Mouse (Mus musculus) kidney, embryonic 16.5 days (tissue): ENCODE data around the gene Hectd3. TPM values are rescaled to one million over a fixed set of nuclear protein-coding genes. Genes with fewer than 3 reads are reported as not detected.

Source experiments
- ATAC-seq: fragments of 200-750 bp; cut with Nextera tagmentation; 2 replicates; pipeline ENCODE4 v1.8.0; 2017; ENCODE audit warnings: moderate TSS enrichment; ENCODE audit not compliant: low FRiP score, low TSS enrichment
- H3K27ac ChIP-seq: fragments of 300-500 bp; sonication (generic); 2 replicates; pipeline ENCODE4 v1.5.1; 2014; ENCODE audit warnings: low read length
- H3K27me3 ChIP-seq: fragments of 300-500 bp; sonication (generic); 2 replicates; pipeline ENCODE4 v1.6.1; 2014; ENCODE audit warnings: low read length, control low read depth, mixed read lengths; ENCODE audit not compliant: insufficient read depth
- H3K36me3 ChIP-seq: fragments of 300-500 bp; sonication (generic); 2 replicates; pipeline ENCODE4 v1.6.1; 2014; ENCODE audit warnings: low read length, control low read depth, mixed read lengths; ENCODE audit not compliant: insufficient read depth
- H3K4me1 ChIP-seq: fragments of 300-500 bp; sonication (generic); 2 replicates; pipeline ENCODE4 v1.6.1; 2014; ENCODE audit warnings: low read length, control low read depth, mixed read lengths; ENCODE audit not compliant: insufficient read depth
- H3K4me2 ChIP-seq: fragments of 300-500 bp; sonication (generic); replicated peaks from 2 replicates; pipeline ENCODE4 v1.6.1; 2014; ENCODE audit warnings: low read depth, low read length
- H3K4me3 ChIP-seq: fragments of 300-500 bp; sonication (generic); 2 replicates; pipeline ENCODE4 v1.5.1; 2014; ENCODE audit warnings: mild to moderate bottlenecking, low read length
- H3K9ac ChIP-seq: fragments of 300-500 bp; sonication (generic); replicated peaks from 2 replicates; pipeline ENCODE4 v1.6.1; 2014; ENCODE audit warnings: low read length
- H3K9me3 ChIP-seq: fragments of 300-500 bp; sonication (generic); 2 replicates; pipeline ENCODE4 v1.6.1; 2016; ENCODE audit warnings: low read length, control low read depth
- WGBS: fragments of 180-500 bp; shearing (Covaris S2); extraction: QIAGEN DNeasy Blood & Tissue Kit; methylation state at CpG from one replicate; pipeline ENCODE4 v1.1.7; 2014; 5-methylcytosine and 5-hydroxymethylcytosine counted together
- polyA plus RNA-seq: library from polyadenylated mRNA; unstranded; fragments of >200 nt; fragmentation: Nextera tagmentation; extraction: Ambion mirVana; gene quantifications from 2 replicates; pipeline ENCODE4 v1.2.1, GENCODE M21; 2015

Gene Hectd3
- polyA plus RNA-seq, 1 experiment from 2014 or later = 12.4 TPM

GRCm38 (mm10) chr4:116993672-116994621 is 1.2 kb upstream of the Hectd3 start, which contains the start of gene Urod:
TSS of gene Urod (minus strand) at chr4:116994413.
- Histone ChIP-seq H3K4me1 (peaks cover 23% of the 10 kb centered on the region), H3K4me2 (peak within 1 kb of the TSS; percentile 98), H3K9ac (peak within 1 kb of the TSS; percentile 83), H3K36me3 (peaks cover 6% of the 10 kb centered on the region; the same call in 1 of the 2 replicates), H3K4me3 (peak within 1 kb of the TSS; percentile 89), H3K27ac (peak within 1 kb of the TSS; percentile 75), H3K27me3 (no peaks in the 10 kb centered on the region), H3K9me3 (no peaks in the 10 kb centered on the region)
- peak; percentile 91 for ATAC-seq
- WGBS = under 1% methylated on average over 38 of the region's 38 CpGs

- Histone ChIP-seq H3K27ac (peak overlapping the region; percentile 75), H3K36me3 (peaks cover 12% of the 10 kb centered on the region; the same call in 1 of the 2 replicates), H3K4me1 (peaks cover 23% of the 10 kb centered on the region), H3K4me2 (peak overlapping the region; percentile 98), H3K9me3 (no peaks in the 10 kb centered on the region), H3K4me3 (peak overlapping the region; percentile 89), H3K27me3 (no peaks in the 10 kb centered on the region), H3K9ac (peak overlapping the region; percentile 83)
- ATAC-seq = peak; percentile 28
- WGBS = 0% methylated on average over 16 of the region's 16 CpGs
Observed at GRCm38 (mm10) chr4:116995798-116996135, 650 bp downstream of the Hectd3 start.

- H3K4me1 ChIP-seq = peaks cover 12% of the 10 kb centered on the region
- no peak overlapping the region for H3K9ac ChIP-seq
- H3K27me3 ChIP-seq = no peaks in the 10 kb centered on the region
- 92% methylated on average over 17 of the region's 17 CpGs for WGBS
- H3K9me3 ChIP-seq = no peaks in the 10 kb centered on the region
- H3K36me3 ChIP-seq = peaks cover 18% of the 10 kb centered on the region; the same call in 1 of the 2 replicates
- H3K4me3 ChIP-seq = no peak overlapping the region
- ATAC-seq = no peak
- H3K27ac ChIP-seq = no peak overlapping the region
- no peak overlapping the region for H3K4me2 ChIP-seq
Observed at GRCm38 (mm10) chr4:116999513-117000154, 4.5 kb downstream of the Hectd3 start.

- no peak overlapping the region for H3K4me3 ChIP-seq
- H3K27me3 ChIP-seq = no peaks in the 10 kb centered on the region
- no peak overlapping the region for H3K27ac ChIP-seq
- H3K4me2 ChIP-seq = no peak overlapping the region
- no peak for ATAC-seq
- H3K9ac ChIP-seq = no peak overlapping the region
- 93% methylated on average over 16 of the region's 16 CpGs for WGBS
- H3K36me3 ChIP-seq = peaks cover 18% of the 10 kb centered on the region; the same call in 1 of the 2 replicates
- no peaks in the 10 kb centered on the region for H3K4me1 ChIP-seq
- no peaks in the 10 kb centered on the region for H3K9me3 ChIP-seq
Observed at GRCm38 (mm10) chr4:117001957-117002356, 6.8 kb downstream of the Hectd3 start.

GRCm38 (mm10) chr4:117002543-117003521 is 7.7 kb downstream of the Hectd3 start:
- 53% methylated on average over 38 of the region's 38 CpGs for WGBS
- Histone ChIP-seq H3K4me2 (no peak overlapping the region), H3K27me3 (no peaks in the 10 kb centered on the region), H3K27ac (no peak overlapping the region), H3K9me3 (no peaks in the 10 kb centered on the region), H3K9ac (no peak overlapping the region), H3K36me3 (peaks cover 18% of the 10 kb centered on the region; the same call in 1 of the 2 replicates), H3K4me1 (no peaks in the 10 kb centered on the region), H3K4me3 (no peak overlapping the region)
- ATAC-seq = peak; percentile 77

- no peak overlapping the region for H3K9ac ChIP-seq
- no peaks in the 10 kb centered on the region for H3K4me1 ChIP-seq
- no peaks in the 10 kb centered on the region for H3K27me3 ChIP-seq
- H3K36me3 ChIP-seq = peaks cover 15% of the 10 kb centered on the region; the same call in 1 of the 2 replicates
- H3K4me3 ChIP-seq = no peak overlapping the region
- WGBS = 91% methylated on average over 4 of the region's 4 CpGs
- no peaks in the 10 kb centered on the region for H3K9me3 ChIP-seq
- no peak overlapping the region for H3K27ac ChIP-seq
- ATAC-seq = no peak
- no peak overlapping the region for H3K4me2 ChIP-seq
Observed at GRCm38 (mm10) chr4:117004649-117005048, 9.5 kb downstream of the Hectd3 start.

GRCm38 (mm10) chr4:117005611-117006400 is 10.7 kb downstream of the Hectd3 start:
- no peak for ATAC-seq
- no peak overlapping the region for H3K4me3 ChIP-seq
- 67% methylated on average over 7 of the region's 7 CpGs for WGBS

GRCm38 (mm10) chr4:117007058-117007457 is 11.9 kb downstream of the Hectd3 start:
- H3K4me3 ChIP-seq = no peak overlapping the region
- no peaks in the 10 kb centered on the region for H3K4me1 ChIP-seq
- no peaks in the 10 kb centered on the region for H3K9me3 ChIP-seq
- no peaks in the 10 kb centered on the region for H3K27me3 ChIP-seq
- no peak overlapping the region for H3K4me2 ChIP-seq
- H3K9ac ChIP-seq = no peak overlapping the region
- 70% methylated on average over 3 of the region's 3 CpGs for whole genome bisulfite sequencing
- peaks cover 4% of the 10 kb centered on the region; the same call in 1 of the 2 replicates for H3K36me3 ChIP-seq
- no peak overlapping the region for H3K27ac ChIP-seq
- no peak for ATAC-seq

More at GRCm38 (mm10) chr4:117005611-117006400, 10.7 kb downstream of the Hectd3 start:
- Histone ChIP-seq H3K27ac (no peak overlapping the region), H3K36me3 (peaks cover 5% of the 10 kb centered on the region; the same call in 1 of the 2 replicates), H3K9me3 (no peaks in the 10 kb centered on the region), H3K27me3 (no peaks in the 10 kb centered on the region), H3K4me2 (no peak overlapping the region), H3K4me1 (no peaks in the 10 kb centered on the region), H3K9ac (no peak overlapping the region)
